Mouse (Mus musculus): ENCODE measurements around the gene Insyn1. TPM values are rescaled to one million over a fixed set of nuclear protein-coding genes. Genes with fewer than 3 reads are reported as not detected.

Insyn1 gene
- polyA plus RNA-seq (2012; ENCODE audit: insufficient read depth, insufficient read length, low replicate concordance, missing spikeins), result not detected in 2 replicates

GRCm38 (mm10) chr9:58487851-58488801 is at the start of gene Insyn1:
TSS of gene Insyn1 (plus strand) at chr9:58488603.
- WGBS, result under 1% methylated on average over 104 of the region's 104 CpGs
- TF ChIP-seq POLR2A (IDR thresholded peaks at IDR 0.05; ENCODE audit: insufficient read depth, low read depth, low read length) (peak; percentile 80), CTCF (IDR thresholded peaks at IDR 0.05; ENCODE audit: insufficient read depth, low read depth, low read length) (no peak)
- H3K27ac ChIP-seq (ENCODE audit: insufficient read depth, low read depth, low read length), result peak within 1 kb of the TSS; percentile 82

GRCm38 (mm10) chr9:58438921-58439396 is 49.4 kb upstream of the Insyn1 start:
- 12% methylated on average over 22 of the region's 22 CpGs for WGBS
- TF ChIP-seq POLR2A (IDR thresholded peaks at IDR 0.05; ENCODE audit: insufficient read depth, low read depth, low read length) (no peak), CTCF (IDR thresholded peaks at IDR 0.05; ENCODE audit: insufficient read depth, low read depth, low read length) (no peak)
- H3K4me3 ChIP-seq (ENCODE audit: insufficient read depth, low read depth, low read length), result no peak overlapping the region
- H3K4me1 ChIP-seq (ENCODE audit: control insufficient read depth, insufficient read depth, low read length), result peaks cover 58% of the 10 kb centered on the region
- peak overlapping the region; percentile 82 for H3K27ac ChIP-seq (ENCODE audit: insufficient read depth, low read depth, low read length)

More at GRCm38 (mm10) chr9:58487851-58488801, at the start of gene Insyn1:
- Histone ChIP-seq H3K4me1 (ENCODE audit: control insufficient read depth, insufficient read depth, low read length) (peaks cover 30% of the 10 kb centered on the region), H3K4me3 (ENCODE audit: insufficient read depth, low read depth, low read length) (peak within 1 kb of the TSS; percentile 71)

- 46% methylated on average over 6 of the region's 6 CpGs for WGBS
- H3K4me3 ChIP-seq (ENCODE audit: insufficient read depth, low read depth, low read length), result no peak overlapping the region
- TF ChIP-seq POLR2A (IDR thresholded peaks at IDR 0.05; ENCODE audit: insufficient read depth, low read depth, low read length), result no peak
- TF ChIP-seq CTCF (IDR thresholded peaks at IDR 0.05; ENCODE audit: insufficient read depth, low read depth, low read length), result no peak
- peaks cover 62% of the 10 kb centered on the region for H3K4me1 ChIP-seq (ENCODE audit: control insufficient read depth, insufficient read depth, low read length)
- peak overlapping the region; percentile 38; the same call in 1 of the 2 replicates for H3K27ac ChIP-seq (ENCODE audit: insufficient read depth, low read depth, low read length)
These were observed 48.3 kb upstream of the Insyn1 start for GRCm38 (mm10) chr9:58440100-58440499.

- H3K27ac ChIP-seq (ENCODE audit: insufficient read depth, low read depth, low read length), result peak overlapping the region; percentile 38; the same call in 1 of the 2 replicates
- H3K4me3 ChIP-seq (ENCODE audit: insufficient read depth, low read depth, low read length), result no peak overlapping the region
- peaks cover 62% of the 10 kb centered on the region for H3K4me1 ChIP-seq (ENCODE audit: control insufficient read depth, insufficient read depth, low read length)
- no peak for TF ChIP-seq POLR2A (IDR thresholded peaks at IDR 0.05; ENCODE audit: insufficient read depth, low read depth, low read length)
- no peak for TF ChIP-seq CTCF (IDR thresholded peaks at IDR 0.05; ENCODE audit: insufficient read depth, low read depth, low read length)
These were observed 47.8 kb upstream of the Insyn1 start for GRCm38 (mm10) chr9:58440614-58441013.

GRCm38 (mm10) chr9:58441351-58442104 is 46.9 kb upstream of the Insyn1 start:
- peak overlapping the region; percentile 98 for H3K27ac ChIP-seq (ENCODE audit: insufficient read depth, low read depth, low read length)

GRCm38 (mm10) chr9:58442105-58443010 is 46.0 kb upstream of the Insyn1 start:
- no peak for TF ChIP-seq POLR2A (IDR thresholded peaks at IDR 0.05; ENCODE audit: insufficient read depth, low read depth, low read length)
- TF ChIP-seq CTCF (IDR thresholded peaks at IDR 0.05; ENCODE audit: insufficient read depth, low read depth, low read length), result no peak
- Histone ChIP-seq H3K4me1 (ENCODE audit: control insufficient read depth, insufficient read depth, low read length) (peaks cover 57% of the 10 kb centered on the region), H3K27ac (ENCODE audit: insufficient read depth, low read depth, low read length) (peak overlapping the region; percentile 98), H3K4me3 (ENCODE audit: insufficient read depth, low read depth, low read length) (no peak overlapping the region)
- WGBS, result 17% methylated on average over 7 of the region's 7 CpGs

More at GRCm38 (mm10) chr9:58441351-58442104, 46.9 kb upstream of the Insyn1 start:
- TF ChIP-seq CTCF (IDR thresholded peaks at IDR 0.05; ENCODE audit: insufficient read depth, low read depth, low read length) (no peak), POLR2A (IDR thresholded peaks at IDR 0.05; ENCODE audit: insufficient read depth, low read depth, low read length) (no peak)
- H3K4me1 ChIP-seq (ENCODE audit: control insufficient read depth, insufficient read depth, low read length), result peaks cover 54% of the 10 kb centered on the region
- 22% methylated on average over 6 of the region's 6 CpGs for WGBS
- H3K4me3 ChIP-seq (ENCODE audit: insufficient read depth, low read depth, low read length), result no peak overlapping the region

GRCm38 (mm10) chr9:58443061-58443460 is 45.3 kb upstream of the Insyn1 start:
- peak overlapping the region; percentile 98 for H3K27ac ChIP-seq (ENCODE audit: insufficient read depth, low read depth, low read length)
- H3K4me3 ChIP-seq (ENCODE audit: insufficient read depth, low read depth, low read length), result no peak overlapping the region
- no peak for TF ChIP-seq CTCF (IDR thresholded peaks at IDR 0.05; ENCODE audit: insufficient read depth, low read depth, low read length)
- no peak for TF ChIP-seq POLR2A (IDR thresholded peaks at IDR 0.05; ENCODE audit: insufficient read depth, low read depth, low read length)
- 81% methylated on average over 3 of the region's 3 CpGs for WGBS
- peaks cover 60% of the 10 kb centered on the region for H3K4me1 ChIP-seq (ENCODE audit: control insufficient read depth, insufficient read depth, low read length)

- 0 out of 2 replicates have a peak overlapping the region, but pooled peaks have one; percentile 18 for H3K27ac ChIP-seq (ENCODE audit: insufficient read depth, low read depth, low read length)
These were observed 41.6 kb upstream of the Insyn1 start for GRCm38 (mm10) chr9:58446829-58447228.

More at GRCm38 (mm10) chr9:58446829-58447228, 41.6 kb upstream of the Insyn1 start:
- WGBS, result 34% methylated on average over 4 of the region's 4 CpGs
- Histone ChIP-seq H3K4me1 (ENCODE audit: control insufficient read depth, insufficient read depth, low read length) (peaks cover 39% of the 10 kb centered on the region), H3K4me3 (ENCODE audit: insufficient read depth, low read depth, low read length) (no peak overlapping the region)
- TF ChIP-seq CTCF (IDR thresholded peaks at IDR 0.05; ENCODE audit: insufficient read depth, low read depth, low read length) (no peak), POLR2A (IDR thresholded peaks at IDR 0.05; ENCODE audit: insufficient read depth, low read depth, low read length) (no peak)

Measured in olfactory bulb, adult 2 months (tissue).